Mouse (Mus musculus) layer of hippocampus, adult 11-12 months (tissue): ENCODE measurements at regions not wholly inside any gene's neighbourhood (a gene's known extent, or its start where the extent isn't known, plus 50 kb on each side); places are given as distances from the start of the nearest gene placed in this dataset.
"Not testable (repeated sequence)": the region's sequence is repeated elsewhere in the genome, so short reads cannot be mapped to it uniquely, and the experiment has no call there.

Source experiments
- DNase-seq: peaks from one replicate; pipeline ENCODE4 v3.0.0; 2022; ENCODE audit warnings: low spot score

DNA sequence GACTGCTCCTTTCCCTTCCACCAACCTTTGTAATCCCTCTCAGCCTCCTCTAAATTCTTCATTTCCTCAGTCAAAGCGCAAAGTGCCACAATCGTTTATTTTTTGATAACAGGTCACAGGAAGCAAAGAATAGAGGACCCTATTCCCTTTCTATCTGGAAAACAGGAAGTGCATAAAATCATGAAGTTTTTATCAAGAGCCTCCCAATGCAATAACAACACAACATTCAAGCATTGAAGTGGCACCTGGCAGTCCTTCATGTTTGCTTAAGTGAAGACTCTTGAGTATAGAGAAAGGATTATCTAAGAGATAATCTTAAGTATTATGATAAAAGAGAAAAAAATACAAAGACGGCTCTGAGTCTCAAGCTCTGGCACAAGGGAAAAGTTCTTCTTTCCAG, 111.9 kb downstream of the Ibtk start:
- DNase-seq, result no peak

DNA sequence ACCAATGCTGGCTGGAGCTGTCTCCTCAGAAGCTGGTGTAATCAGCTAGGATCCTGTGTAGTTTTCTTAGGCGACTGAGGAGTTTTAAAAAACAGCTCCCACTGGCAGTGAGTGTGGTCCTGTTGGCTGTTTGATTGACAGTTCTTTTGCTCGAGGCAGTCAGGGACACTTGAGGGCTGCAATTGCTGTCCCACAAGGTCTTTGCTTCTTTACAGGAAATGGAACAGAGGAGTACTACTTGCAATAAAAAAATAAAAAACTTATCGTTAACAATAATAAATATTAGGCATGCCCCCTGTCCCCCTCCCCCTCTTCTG, 113.0 kb downstream of the Ibtk start:
- DNase-seq, result no peak

DNA sequence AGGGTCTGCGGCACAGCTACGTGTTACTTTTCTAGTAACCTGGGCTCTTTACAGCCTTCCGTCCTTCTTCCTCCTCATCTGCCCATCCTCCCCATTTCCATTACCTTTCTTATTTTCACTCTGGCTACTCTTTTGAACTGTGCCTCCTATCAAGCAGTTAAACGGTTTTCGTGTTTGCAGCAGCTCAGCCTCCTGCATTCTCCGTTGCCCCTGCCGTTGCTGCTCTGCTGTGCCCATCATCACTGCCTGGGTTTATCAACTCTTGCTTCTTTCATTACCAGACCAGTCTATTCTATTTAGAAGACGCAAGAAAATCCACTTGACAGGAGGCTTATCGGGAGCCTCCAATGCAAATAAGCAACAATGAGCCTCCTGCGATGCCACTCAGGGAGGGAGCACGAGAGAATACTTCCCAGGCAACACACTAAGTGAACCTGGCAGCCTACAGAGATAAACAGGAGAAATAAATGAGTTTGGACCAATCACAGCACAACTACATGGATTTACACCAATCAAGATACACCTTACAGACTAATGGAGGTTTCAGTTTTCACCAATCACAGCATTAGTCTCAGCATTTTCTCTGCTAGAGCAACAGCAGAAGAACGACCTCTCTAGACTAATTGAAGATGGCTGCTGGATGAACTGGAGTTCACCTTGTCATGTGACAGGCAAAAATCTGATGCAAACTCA, 113.5 kb downstream of the Ibtk start:
- DNase-seq, result no peak

DNA sequence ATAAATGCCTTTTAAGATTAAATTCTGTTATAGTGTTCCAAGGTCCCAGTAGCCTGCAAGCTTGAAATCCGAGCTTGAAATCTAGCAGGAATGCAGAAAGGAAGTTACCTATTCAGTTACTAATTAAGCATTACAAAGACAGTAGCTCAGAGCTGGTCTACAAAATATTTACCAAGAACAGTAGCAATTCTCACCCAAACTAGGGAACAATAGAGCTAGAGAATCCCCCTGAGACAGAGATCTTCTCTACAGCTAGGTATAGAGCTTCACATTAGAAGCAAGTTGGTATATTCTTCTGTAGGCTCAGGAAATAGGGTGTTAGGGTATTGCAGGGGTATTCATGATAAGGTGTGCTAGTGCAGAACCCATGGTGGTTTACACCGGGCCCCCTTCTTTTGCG, 114.3 kb downstream of the Ibtk start:
- not testable (repeated sequence) for DNase-seq

DNA sequence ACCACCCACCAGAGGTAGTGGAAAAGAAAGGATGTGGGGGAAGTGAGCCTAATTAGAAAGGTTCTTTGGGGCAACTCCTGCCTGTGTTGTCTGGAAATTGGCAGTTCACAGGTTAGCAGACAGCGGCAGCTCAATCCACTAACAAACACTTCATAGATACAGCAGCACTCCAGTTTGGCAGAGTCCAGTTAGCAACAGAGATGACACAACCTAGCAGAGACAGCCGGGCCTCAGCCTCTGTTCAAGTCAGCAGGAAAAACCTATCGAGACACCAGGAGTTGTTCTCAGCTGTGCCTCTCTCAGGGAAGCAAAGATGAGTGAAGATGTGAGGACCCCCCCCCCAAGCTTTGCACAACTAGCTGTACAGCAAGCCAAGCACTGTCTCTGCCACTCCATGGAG, 131.2 kb downstream of the Ibtk start:
- DNase-seq, result no peak

DNA sequence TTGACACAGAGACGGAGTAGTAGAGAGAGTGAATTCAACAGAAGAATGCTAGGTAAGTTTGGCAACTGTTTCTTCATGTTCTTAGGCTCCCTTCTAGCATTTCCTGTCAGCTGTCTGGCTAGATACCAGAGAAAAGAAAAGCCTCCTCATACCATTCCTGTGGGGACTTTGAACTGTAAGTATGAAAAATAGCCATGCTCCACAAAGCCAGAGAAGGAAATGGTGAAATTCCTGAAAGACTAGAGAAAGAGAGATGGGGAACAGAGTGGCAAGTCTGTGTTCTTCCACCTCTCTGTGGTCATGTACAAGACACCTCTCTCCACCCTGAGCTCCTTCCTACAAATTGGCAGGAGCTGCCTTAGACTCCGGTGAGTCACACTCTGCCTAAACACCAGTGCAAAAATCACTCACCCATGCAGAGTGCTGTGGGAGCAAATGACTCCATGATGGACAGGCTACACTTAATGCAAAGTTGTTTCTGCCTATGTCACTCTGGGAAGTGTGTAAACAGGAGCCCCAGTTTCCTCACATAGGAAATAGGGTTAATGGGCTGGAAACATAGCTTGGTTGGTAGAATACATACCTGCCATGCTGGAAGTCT, 131.9 kb downstream of the Ibtk start:
- DNase-seq, result no peak

DNA sequence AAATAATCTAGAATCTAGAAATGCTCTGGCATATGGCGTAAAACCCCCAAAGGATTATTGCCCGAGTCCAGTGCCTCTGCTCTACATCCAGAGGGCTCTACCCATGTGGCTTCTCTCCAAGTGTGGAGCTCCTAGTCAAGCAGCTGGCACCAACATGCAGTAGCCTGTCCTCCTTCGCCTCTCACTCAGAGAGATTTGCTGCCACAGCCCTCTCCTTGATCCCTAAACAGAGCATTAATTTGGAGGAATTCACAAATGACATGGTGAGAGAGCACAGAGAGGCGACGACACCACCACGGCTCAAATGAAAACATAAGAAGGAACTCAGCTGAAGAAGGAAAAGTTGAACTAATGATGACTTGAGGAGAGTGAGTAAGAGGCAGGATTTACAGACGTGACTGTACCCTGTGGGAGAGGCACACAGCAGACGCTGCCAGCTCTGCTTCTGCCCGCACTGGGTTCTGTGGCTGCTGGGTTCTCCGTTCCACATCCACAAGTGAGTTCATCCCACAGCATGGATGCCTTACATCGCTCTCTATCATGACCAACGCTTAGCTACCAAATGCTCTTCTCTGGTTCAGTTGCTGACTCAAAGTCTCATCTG, 132.8 kb downstream of the Ibtk start:
- DNase-seq, result no peak

DNA sequence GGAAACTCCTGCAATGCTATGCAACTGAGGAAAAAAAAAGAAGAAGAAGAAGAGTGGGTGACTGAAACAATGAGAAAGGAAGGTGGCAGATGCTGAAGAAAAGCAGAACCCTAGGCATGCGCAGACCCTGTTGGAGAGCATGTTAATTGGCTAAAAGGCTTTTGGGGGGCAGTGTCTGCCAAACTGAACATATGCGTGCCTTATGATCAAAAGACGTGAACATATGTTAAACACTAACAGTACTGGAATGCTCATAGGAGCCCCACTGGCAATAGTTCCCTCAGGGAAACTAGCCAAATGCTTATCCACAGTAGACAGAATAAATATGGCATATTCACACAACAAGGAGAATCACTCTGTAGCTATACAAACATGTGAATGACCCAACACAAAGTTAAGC, 140.0 kb downstream of the Ibtk start:
- peak; percentile 61 for DNase-seq

DNA sequence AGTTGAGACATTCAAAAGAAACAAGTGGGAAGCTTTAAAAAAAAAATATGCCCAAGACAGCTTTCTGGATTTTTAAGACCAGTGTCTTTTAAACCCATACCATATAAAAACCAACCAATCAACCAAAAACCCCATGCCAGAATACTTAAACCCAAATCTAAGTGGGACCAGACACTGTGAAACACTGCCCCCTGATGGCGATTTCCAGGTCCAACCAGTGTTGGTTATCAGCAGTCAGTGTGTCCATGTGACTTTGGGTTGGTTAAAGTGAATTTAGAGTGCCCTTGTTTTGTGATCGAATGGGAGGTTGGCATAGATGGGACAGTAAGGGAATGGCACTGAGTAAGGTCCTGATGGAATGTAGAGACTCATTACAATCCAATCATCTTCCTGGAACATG, 152.2 kb downstream of the Ibtk start:
- peak; percentile 24 for DNase-seq

DNA sequence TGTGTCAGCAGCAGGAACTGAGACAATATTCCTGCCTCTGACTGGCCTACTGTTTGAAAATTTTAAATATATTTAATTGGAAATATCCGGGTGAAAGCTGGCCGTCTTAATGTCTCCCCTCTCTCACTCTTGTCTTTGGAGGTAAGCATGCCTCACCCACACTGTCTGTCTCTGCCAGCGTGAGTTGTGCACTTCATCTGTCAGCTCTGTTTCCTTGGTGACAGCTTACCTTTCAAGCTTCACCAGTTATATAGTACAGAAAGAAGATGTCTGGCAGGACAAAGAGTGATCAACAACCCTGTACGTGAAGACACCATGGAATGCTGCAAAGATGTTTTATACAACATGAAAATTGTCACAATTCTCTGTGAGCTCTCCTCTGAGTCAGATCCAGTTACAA, 155.3 kb downstream of the Ibtk start:
- DNase-seq, result no peak

DNA sequence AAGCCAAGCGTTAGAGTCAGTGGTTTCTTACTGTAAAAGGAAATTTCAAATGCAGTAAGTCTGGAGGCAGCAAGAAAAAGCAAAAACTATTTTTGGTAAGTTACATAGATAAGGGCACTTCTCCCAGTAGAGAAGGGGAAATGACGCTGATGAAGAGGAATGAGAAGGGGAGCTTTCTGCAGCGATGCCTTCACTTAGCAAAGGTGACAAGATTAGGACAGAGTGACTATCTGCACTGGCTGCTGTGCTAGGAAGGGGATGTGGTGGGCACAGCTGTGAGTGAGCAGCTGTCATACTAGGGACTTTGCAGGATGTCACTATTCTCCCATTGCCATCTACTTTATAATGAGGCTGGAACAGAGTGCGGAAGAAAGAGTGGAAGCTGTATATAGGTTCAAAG, 156.5 kb downstream of the Ibtk start:
- DNase-seq, result no peak

DNA sequence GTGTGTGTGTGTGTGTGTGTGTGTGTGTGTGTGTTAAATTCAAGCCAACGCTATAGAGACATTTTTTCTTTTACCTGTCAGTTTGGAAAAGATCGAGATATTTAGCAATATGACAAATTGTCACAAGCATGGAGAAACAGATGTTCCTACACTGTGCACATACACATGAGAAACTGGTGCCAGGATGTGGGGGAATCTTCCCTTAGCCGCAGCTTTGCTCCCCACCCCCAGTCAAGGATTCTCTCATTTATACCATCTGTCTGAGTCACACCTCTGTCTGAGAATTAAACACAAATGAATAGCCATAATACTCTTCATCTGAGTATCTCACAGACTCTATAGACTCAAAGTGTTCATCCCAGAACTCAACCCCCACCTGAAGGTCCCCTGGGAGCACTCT, 159.9 kb downstream of the Ibtk start:
- no peak for DNase-seq

DNA sequence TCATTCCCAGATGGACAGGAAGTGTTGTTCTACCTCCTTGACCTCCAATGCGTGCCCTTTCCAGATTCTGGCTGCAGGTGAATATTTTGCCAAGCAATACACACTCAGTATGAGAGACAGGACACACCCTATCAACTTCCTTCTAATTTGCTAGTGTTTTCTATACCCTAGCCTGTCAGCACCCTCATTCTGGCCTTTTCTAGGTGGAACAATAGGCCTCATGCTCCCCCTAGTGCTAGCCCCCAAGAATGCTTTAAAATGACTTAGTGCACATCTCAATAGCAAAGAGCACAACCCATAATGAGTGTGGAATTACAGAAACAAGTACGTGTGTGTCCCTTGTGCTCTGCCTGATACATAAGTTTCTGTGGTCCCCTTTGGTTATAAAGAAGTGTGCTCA, 161.1 kb downstream of the Ibtk start:
- peak; percentile 36 for DNase-seq

DNA sequence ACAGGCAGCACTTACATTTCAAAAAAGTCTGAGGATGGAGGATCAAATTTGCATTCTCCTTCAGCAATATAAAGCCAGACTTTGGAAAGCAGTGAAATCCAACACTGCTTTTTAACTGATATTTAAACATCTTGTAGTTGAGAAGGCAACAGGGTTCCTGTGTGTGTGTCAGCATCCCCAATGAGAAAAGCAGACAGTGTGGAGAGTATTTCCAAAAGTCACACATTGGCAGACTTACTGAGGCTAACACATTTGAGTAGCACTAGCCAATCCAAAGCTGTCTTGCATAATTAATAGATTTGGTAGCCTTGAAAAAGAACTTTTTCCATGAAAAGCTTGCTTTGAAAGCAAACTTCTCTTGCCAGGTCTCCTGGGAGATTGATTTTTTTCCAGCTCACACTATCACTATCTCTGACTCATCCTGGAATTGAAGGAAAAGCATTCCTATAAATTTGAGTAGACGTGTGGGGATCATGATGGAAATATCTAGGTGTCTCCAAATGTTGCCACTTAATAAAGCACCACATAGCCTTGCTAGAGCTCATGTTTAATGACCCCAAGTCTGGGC, 168.0 kb downstream of the Ibtk start:
- no peak for DNase-seq

DNA sequence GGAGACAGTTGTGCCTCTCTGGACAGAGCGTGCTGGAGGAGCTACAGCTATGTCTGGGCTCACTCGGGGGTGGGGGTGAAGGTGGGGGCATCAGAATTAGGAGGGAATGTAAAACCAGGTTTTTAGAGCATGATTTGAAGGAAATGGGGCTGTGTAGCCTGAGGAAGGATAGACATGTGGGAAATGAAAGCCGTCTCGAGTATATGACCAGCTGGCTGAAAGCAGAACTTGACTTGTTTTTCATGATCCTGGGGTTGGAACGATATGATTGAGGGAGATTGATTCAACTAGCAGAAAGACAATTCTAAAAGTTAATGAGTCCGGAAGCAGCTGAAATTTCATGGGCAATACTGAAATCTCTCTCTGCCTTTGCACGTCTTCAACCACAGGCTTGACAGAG, 171.3 kb downstream of the Ibtk start:
- no peak for DNase-seq

DNA sequence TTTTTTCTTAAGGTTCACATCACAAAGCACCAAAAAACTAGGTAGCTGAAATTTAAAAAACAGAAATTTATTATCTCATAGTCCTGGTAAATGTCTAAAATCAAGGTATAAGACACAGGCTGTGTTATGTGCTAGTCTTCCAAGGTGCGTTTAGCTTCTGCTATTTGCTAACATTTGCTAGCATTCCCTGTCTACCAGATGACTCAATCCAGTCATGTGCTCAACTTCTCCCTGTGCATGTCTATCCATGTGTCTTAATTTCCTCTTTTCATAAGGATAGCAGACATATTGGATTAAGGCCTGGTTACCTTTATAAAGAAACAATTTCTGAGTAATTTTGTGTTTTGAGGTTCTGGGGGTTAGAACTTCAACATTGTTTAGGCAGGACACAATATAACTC, 171.8 kb downstream of the Ibtk start:
- no peak for DNase-seq

DNA sequence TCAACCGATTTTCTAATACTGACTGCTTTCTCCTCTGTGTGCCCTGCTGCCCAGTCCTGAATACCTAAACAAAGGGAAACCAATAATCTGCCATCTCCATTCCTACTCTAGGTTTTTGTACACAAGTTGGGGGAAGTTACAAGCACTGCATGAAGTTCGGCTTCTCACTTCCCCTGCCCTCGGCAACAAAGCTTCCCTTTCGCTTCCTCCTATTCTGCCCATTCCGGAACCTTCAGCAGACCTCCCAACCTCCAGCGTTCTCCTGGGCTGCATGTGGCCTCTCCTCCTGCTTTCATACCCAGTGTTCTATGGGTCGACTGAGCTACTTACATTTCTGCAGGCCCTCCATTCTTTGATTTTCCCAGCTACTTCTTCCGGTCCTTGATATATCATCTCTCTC, 180.3 kb downstream of the Ibtk start:
- DNase-seq, result peak; percentile 14

DNA sequence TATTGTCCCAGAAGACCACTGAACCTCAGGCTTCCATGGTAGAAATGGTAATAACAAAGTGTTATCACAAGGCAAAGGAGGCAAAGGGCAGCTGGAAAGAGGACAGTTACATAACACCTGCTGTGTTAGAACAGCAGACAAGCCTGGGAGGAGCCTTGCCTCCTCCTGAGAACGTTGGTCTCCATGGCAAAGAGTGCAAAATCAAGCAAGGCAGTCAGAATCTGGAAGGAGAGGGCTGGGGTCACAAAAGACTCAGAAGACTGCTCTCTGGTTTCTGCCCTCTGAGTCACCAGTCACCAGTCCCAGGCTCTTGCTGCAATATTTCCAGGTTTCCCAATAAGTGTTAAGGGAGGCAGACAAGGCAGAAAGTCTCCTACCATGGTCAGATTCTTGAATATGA, 197.3 kb downstream of the Ibtk start:
- DNase-seq, result no peak

DNA sequence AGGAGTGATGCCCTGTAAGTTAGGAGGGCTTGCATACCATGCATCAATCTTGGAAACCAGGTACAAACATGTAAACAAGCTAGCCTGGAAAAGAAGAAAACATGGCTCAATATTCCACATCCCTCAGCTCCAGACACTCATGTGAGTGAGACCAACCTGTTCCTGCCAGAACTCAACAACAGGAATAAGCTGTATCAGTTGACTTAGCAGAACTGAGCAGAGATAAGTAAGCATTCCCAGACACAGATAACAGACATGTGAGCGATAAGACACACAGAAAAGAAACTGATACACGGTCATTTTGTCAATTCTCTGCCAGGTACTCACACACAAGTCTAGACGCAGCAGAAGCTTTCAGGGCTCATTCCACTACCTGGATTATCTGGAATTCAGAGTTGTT, 198.7 kb downstream of the Ibtk start:
- DNase-seq, result no peak

DNA sequence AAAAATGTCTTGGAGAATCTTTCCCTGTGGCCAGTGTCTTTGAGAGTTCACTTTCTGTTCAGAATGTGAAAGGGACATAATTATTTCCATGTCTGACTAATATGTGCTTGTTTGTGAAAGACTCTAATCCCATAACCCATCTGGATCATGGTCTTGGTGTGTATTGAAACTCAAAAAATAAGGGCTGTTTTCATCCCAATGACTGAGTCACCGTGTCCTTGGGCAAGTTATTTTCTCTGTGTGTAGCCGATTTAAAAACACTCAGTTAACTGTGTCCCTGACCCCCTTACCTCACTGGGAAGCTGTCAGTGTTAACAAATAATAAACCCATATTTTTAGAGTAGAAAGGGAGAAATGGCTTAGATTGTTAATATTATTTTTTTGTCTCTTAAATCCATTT, 202.9 kb downstream of the Ibtk start:
- DNase-seq, result no peak

DNA sequence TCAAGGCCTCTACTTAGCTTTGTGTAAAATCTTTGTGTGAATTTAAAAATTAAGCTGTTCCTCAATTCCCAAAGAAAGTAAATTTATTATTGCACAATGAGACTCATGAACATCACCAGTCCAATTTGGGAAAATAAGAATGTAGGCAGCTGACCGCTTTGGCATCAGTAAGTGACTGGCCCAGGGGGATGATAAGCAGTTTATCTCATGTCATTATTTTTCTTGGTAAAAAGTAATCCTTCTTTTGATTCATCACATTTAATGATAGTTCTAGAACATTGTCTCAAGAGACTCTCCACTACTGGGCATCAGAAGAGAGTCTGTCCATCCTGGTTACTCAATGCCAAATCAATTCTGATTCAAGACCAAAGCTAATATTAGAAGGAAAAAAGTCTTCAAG, 203.6 kb downstream of the Ibtk start:
- no peak for DNase-seq

DNA sequence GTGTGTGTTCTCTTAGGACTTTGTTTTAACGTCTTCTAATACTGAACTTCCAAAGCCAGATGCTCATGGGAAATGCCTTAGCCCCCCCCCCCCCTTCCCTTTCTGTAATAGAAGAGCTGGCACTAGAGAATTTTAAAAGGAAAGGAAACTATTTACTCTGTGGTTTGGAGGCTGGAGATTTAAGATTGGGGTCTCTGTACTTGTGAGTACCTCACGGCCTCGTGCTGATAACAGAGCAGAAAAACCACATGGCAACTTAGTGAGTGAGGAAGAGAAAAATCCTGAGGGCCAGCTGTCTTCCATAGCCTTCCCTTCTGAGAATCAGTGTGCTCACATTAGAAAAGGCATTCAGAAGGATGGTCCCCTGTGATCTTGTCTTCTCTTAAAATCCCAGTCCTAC, 210.6 kb downstream of the Ibtk start:
- no peak for DNase-seq

DNA sequence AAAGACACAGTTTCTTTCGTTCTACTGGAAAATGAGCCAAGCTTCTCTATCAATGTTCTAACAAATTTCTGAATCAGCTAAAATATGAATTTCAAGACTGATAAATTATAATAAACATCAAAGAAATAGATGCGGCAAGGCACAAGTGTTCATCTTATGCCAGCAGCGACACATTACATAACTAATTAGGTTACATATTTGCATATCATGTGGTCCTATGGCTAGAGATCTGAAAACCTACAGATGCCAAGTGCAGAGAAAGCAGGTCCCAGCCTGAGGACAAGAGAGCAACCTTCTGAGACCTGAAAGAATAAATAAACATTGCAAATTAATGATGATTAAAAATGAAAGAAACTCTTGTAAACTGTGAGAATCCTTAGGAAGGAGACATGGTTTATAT, 201.3 kb upstream of the Tent5a start:
- no peak for DNase-seq

DNA sequence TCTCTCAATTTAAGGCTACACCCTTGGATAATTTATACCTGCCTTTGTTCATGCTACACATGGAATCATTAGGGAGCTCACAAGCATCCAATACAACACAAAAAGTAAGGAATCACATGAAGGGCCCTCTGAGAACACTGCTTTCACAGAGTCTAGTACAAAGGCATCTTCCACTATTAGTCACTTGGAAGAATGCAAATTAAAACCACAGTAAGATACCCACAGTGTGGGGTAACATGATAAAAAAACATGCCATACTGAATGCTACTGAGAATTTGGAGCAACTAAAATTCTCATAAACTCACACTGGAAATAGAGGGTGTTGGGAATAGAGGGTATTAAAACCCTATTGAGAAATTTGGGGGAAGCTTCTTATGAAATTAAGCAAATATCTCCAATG, 197.6 kb upstream of the Tent5a start:
- no peak for DNase-seq
